Mouse (Mus musculus) bone marrow, adult 2 months (tissue): ENCODE data around the gene Zfp13. TPM values are rescaled to one million over a fixed set of nuclear protein-coding genes. Genes with fewer than 3 reads are reported as not detected.
A peak's percentile ranks its signal among the peaks of the same experiment; 100 is the strongest.

Experiments used
- H3K27ac ChIP-seq: fragments of 200-500 bp; 2 replicates; pipeline ENCODE4 v1.5.1; 2012; ENCODE audit warnings: low read depth, mild to moderate bottlenecking, control low read depth, inconsistent platforms, low read length; ENCODE audit not compliant: control insufficient read depth, poor library complexity, insufficient read depth
- H3K4me1 ChIP-seq: fragments of 200-500 bp; 2 replicates; pipeline ENCODE4 v1.6.1; 2011; ENCODE audit warnings: low read length; ENCODE audit not compliant: control insufficient read depth, insufficient read depth
- H3K4me3 ChIP-seq: fragments of 200-500 bp; replicated peaks from 2 replicates; pipeline ENCODE3; 2011; ENCODE audit warnings: mild to moderate bottlenecking, low read depth, low read length, control low read depth; ENCODE audit not compliant: control insufficient read depth
- CTCF ChIP-seq: fragments of 200-500 bp; IDR thresholded peaks from 2 replicates; pipeline ENCODE4 v1.5.1; 2011; ENCODE audit warnings: low read length, control low read depth; ENCODE audit not compliant: control insufficient read depth, insufficient read depth
- POLR2A ChIP-seq: fragments of 200-500 bp; IDR thresholded peaks from 2 replicates; pipeline ENCODE4 v1.6.1; 2011; ENCODE audit warnings: low read depth, mild to moderate bottlenecking, control low read depth, low read length, borderline replicate concordance; ENCODE audit not compliant: control insufficient read depth
- WGBS: fragments of 180-500 bp; shearing (Covaris S2); methylation state at CpG from one replicate; pipeline ENCODE4 v1.1.7; 2018; 5-methylcytosine and 5-hydroxymethylcytosine counted together
- polyA plus RNA-seq: library from polyadenylated mRNA; stranded (reverse); fragments of >200 nt; gene quantifications from 2 replicates; pipeline ENCODE4 v1.2.4, GENCODE M21; 2011; ENCODE audit warnings: low replicate concordance; ENCODE audit not compliant: missing spikeins, insufficient read depth, insufficient read length

The Zfp13 gene
- not detected in 2 replicates for polyA plus RNA-seq

DNA sequence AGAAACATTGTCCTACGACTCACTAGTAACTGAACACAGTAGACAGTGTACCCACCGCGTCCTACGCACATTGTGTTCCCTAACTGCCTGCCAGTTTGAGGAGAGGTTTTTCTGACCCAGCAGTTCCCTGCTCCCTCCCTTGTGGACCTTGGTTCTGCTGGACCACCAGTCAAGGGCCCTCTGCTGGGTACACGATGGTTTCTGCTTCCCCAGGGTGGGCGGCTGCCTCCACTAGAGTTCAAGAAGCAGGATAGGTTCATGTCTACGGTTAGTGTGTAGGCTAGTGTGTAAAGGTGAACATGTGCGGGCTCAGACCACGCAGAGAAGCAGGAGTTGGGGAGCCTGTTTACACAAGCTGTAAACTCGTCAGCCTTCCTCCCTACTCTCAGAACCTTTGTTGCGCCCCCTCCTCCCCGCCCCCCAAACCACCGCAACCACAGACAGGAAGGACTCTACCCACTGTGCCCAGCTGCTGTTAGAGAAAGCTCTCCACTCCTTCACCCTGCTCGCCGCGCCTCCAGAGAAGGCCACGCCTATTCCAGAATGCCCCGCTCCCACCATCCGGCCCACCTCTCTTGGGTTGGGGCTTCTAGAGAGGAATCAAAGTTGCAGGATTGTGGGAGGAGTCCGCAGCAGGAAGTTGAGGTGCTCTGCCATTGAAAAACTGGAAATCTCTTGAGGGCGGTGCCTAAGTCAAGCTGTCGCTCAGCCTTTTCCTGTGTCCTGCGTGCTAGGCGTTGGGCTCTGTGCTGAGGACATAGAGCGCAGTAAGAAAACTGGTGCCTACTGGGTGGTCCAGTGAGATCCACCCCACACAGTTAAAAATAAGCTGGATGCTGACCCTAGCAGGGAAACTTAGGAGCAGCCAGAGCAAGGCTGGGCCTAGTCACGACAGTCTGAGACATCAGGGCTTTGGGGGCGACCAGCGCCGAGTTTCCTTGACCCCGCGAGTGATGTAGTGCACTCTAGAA is at the start of gene Zfp13:
Zfp13 (minus strand) TSS at position 906 of the 971 bp plus-strand sequence.
- peak within 1 kb of the TSS; percentile 63 for H3K4me3 ChIP-seq
- peak within 1 kb of the TSS; percentile 42 for H3K27ac ChIP-seq
- 1% methylated on average over 31 of the region's 31 CpGs for WGBS
- no peak for TF ChIP-seq POLR2A
- no peak for TF ChIP-seq CTCF
- H3K4me1 ChIP-seq, result no peaks in the 10 kb centered on the region

DNA sequence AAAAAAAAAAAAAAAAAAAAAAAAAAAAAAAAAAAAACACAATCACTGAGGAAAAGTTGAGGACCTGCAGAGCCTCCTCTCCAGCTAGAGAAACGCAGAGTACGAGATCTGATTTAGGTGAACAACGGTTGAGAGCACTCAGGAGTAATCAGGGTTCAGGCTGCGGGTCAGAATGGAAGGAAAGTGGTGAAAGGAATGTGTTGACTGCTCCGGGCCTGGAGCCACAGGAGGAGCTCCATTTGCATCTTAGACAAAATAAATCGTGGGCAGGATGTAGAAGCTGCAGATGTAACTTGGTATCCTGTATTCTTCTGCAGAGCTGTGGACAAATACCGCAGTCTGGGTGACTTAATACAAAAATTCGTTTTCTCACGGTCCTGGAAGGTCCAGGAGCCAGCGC is 46.6 kb upstream of the Zfp13 start:
- 77% methylated on average over 10 of the region's 10 CpGs for WGBS
- TF ChIP-seq POLR2A (no peak), CTCF (no peak)
- Histone ChIP-seq H3K4me3 (no peak overlapping the region), H3K4me1 (no peaks in the 10 kb centered on the region; the same call in 1 of the 2 replicates), H3K27ac (no peak overlapping the region)

DNA sequence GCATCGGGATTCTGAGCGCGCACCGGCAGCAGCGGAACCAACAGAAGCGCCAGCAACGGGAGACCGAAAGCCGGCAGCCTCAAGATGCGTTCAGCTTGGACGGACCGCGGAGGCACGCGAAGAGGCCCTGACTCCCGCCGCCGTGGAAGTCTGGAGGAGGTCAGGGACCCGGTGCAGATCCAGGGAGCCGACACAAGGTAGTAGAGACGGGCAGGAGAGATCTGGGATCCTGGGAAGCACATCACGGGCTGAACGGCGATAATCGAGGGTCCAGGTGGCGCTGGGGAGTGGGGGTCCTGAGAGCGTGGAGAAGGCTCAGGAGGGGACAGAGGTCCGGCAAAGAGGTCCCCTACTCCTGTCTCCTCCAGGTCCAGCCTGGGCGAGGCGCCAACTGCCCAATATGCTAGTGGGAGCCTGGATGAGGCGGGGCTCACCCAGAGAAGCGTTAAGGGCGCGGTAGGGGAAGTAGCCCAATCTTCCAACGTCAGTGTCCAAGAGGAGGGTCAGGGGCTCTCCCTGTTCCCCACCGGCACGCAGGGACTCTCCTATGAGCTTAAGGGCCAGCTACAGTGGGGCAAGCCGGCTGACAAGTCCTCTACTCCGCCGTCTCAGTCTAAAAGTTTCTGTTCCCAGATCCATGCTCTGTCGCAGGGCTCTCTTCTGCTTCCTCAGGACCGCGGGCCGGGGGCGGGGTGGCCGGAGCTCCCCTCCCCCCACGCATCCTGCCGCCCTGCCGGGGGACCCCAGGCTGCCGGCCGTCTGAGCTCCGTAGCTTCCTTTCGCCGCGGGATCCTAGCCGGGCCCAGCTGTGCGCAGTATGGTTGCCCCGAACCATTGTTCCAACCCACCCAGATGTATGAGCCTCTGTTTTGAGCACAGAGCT is 45.6 kb upstream of the Zfp13 start, which contains the start of gene Mmp25:
Mmp25 (minus strand) TSS at position 665 of the 883 bp plus-strand sequence.
- Histone ChIP-seq H3K4me1 (no peaks in the 10 kb centered on the region; the same call in 1 of the 2 replicates), H3K27ac (peak within 1 kb of the TSS; percentile 84), H3K4me3 (peak within 1 kb of the TSS; percentile 76)
- TF ChIP-seq CTCF (no peak), POLR2A (peak; percentile 27; the same call in 1 of the 2 replicates)
- WGBS, result 3% methylated on average over 58 of the region's 58 CpGs

DNA sequence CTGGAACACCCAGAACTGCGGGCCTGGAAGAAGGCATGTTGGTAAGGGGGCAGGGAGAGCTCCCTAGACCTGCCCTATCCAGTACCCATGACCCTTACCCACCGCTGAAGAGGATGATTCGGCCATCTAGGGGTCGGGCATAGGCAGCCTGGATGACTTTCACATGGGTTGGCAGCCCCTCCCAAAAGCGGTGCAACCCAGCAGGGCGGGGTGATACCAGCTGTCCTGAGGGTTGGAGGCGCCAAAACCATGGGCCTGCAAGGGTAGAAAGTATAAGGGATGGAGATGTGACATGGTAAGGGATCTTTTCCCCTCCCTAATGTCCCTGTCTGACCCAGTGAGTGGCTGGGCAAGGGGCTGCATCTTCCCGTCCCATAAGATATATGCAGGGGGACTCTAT is 32.0 kb upstream of the Zfp13 start:
- Histone ChIP-seq H3K27ac (no peak overlapping the region), H3K4me1 (peaks cover 1% of the 10 kb centered on the region; the same call in 1 of the 2 replicates), H3K4me3 (no peak overlapping the region)
- TF ChIP-seq CTCF, result no peak
- 78% methylated on average over 8 of the region's 8 CpGs for WGBS

DNA sequence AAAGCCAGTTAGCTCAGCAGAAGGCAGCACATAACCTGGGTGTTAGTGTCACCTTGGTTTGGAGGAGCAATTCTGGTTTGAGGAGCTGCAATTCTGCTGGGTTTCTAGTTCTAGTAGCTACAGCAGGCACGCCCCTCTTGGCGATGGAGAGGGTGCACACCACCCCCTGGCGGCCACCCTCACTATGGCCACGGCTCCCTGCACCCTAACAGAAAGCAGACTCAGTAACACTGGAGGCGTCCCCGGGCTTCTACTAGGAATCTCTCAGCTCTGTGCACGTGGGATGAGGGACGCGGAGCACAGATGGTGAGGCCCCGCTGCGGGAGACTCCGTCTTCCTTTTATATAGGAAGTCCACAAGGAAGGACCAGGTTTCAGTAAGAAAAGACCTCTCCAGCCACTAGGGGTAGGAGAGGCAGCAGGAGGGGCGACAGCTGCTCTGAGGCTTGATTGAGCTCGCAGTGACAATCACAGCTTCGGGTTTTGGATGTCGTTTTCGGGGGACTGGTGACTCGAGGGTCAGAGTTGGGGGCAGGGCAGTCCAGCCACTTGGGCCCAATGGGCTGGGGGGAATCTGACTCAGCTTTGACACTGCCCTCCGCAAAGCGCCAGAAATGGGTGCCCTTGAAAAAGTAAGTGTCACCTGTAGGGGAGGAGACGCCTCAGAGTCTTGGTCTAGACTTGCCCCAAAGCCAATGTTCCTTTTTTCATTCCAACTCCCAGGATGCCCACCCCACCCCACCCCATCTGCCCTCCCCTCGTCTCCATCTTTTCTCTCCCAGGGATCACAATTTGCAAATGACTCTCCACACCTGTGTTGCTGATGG is 31.1 kb upstream of the Zfp13 start:
- Histone ChIP-seq H3K4me3 (no peak overlapping the region), H3K4me1 (no peaks in the 10 kb centered on the region; the same call in 1 of the 2 replicates), H3K27ac (no peak overlapping the region)
- peak; percentile 85; the same call in 1 of the 2 replicates for TF ChIP-seq CTCF
- no peak for TF ChIP-seq POLR2A
- 12% methylated on average over 22 of the region's 22 CpGs for WGBS

DNA sequence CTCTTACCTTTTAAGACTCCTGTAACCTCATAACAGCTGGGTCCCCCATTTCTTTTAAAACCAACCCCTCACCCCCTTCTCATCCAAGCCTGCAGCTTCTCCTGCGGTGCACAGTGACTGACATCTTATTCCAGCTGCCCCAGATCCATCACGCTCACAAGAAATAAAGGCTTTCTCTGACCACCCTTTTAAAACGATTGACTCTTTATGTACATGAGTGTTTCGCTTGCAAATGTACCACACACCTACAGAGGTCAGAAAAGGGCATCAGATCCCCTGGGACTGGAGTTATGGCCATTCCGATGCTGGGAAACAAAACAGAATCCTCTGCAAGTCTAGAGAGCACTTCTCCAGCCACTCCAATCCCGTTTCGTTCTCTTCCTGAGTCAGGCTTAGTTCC is 28.5 kb upstream of the Zfp13 start:
- no peaks in the 10 kb centered on the region; the same call in 1 of the 2 replicates for H3K4me1 ChIP-seq
- H3K4me3 ChIP-seq, result no peak overlapping the region
- H3K27ac ChIP-seq, result no peak overlapping the region
- 78% methylated on average over 7 of the region's 7 CpGs for WGBS
- TF ChIP-seq CTCF (no peak), POLR2A (no peak)

DNA sequence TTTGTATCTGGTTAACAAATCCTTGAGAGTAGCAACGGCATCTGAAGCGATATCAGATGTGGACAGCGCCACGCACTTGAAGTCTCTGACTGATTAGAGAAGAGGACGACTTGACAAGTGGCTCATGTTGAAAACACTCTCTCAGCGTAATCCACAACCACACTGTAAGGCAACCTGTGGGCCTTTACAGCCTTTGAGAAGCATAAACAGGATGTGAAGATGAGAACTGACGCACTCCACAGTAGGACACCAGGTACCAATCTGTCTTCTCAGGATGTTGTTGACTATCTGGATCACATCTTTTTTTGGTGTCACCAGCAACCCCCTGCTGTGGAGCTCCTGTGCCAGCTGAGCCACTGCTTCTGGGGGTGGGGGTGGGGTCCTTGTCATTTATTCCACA is 21.1 kb upstream of the Zfp13 start:
- WGBS, result 71% methylated on average over 7 of the region's 7 CpGs
- Histone ChIP-seq H3K27ac (no peak overlapping the region), H3K4me3 (no peak overlapping the region), H3K4me1 (no peaks in the 10 kb centered on the region)
- no peak for TF ChIP-seq POLR2A
- no peak for TF ChIP-seq CTCF

DNA sequence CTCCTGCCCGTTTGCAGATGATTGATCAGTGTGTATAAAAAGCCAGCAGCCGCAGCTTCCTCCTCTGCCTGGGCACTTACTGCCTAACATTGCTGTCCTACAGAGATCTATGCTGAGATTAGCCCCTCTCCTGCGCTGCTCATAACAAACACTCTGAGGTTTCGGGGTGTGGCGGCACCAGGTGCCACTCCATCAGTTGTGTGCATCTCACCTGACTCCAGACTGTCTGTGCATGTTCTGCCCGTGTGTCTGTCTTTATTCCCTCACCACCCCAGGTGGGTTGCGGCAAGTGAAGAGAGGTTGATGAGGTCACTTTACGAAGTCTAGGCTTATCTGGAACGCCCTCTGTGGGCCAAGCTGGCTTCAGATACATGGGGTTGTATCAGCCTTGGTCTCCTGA is 17.8 kb upstream of the Zfp13 start:
- Histone ChIP-seq H3K4me1 (no peaks in the 10 kb centered on the region), H3K27ac (no peak overlapping the region), H3K4me3 (no peak overlapping the region)
- 1% methylated on average over 9 of the region's 9 CpGs for WGBS
- TF ChIP-seq CTCF (no peak), POLR2A (no peak)
